Mouse (Mus musculus): ENCODE data around the gene Ces1e. TPM values are rescaled to one million over a fixed set of nuclear protein-coding genes. Genes with fewer than 3 reads are reported as not detected.
"Not testable (repeated sequence)": the region's sequence is repeated elsewhere in the genome, so short reads cannot be mapped to it uniquely, and the experiment has no call there.

The Ces1e gene
- total and polyA plus RNA-seq, 2 experiments from 2014 or later: 0.60 TPM; not detected in 1

GRCm38 (mm10) chr8:93199146-93199545 is 30.3 kb downstream of the Ces1e start:
- peak; percentile 49 for TF ChIP-seq CTCF (IDR thresholded peaks at IDR 0.05; ENCODE audit: low read depth)
- not testable (repeated sequence) for H3K9me3 ChIP-seq (replicated peaks; ENCODE audit: control insufficient read depth, low read length); H3K27me3 ChIP-seq (ENCODE audit: control insufficient read depth, insufficient read depth, low read length); DNase-seq (ENCODE audit: low spot score); H3K36me3 ChIP-seq (replicated peaks; ENCODE audit: control insufficient read depth, insufficient read depth, low read length); H3K4me3 ChIP-seq (ENCODE audit: low read depth, low read length); H3K4me1 ChIP-seq (ENCODE audit: control insufficient read depth, insufficient read depth); H3K9ac ChIP-seq (replicated peaks; ENCODE audit: low read depth, low read length)
- WGBS: 22% methylated on average over 7 of the region's 7 CpGs
- peak; percentile 89 for ATAC-seq (ENCODE audit: insufficient read depth, low read depth)
- Histone ChIP-seq H3K27ac (ENCODE audit: low read depth) (peak overlapping the region; percentile 56), H3K4me2 (ENCODE audit: low read depth, low read length) (0 out of 2 replicates have a peak overlapping the region, but pooled peaks have one; percentile 1)

DNA sequence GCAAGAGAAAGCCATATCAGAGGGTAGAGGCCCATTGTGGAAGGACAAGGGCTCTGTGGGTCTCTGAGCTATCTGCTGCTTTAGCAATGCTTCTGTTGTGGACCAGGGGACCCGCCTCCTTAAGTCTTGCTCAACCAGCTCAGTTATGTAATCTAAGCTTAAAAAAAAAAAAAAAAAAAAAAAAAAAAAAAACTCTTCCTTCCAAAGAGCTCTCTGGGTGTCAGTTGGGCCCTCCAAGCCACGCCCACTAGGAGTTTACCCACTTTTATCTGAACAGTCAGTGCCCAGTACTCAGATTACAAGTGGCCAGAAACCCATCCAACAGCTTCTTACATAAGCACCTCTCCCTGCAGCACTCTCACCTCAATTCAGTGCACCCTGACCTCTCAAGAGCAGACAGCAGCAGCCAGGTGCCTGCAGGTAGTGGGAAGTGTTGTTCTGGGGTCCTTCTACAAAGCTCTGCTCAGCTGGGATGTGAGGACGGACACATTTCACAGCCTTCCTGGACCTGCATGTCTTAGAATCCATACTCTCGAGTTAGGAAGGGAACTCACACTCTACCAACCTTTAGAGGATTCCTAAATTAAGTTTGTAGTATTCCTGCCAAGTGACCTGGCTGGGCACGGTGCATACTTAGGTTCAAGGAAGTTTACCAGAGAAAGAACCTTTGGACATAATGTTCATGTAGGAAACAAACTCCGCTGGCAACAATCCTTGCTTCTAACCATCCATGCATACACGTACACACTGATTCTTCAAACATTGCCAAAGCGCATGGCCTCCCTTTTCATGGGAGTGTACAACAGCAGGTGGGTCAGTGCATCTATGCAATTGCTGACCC is 31.5 kb downstream of the Ces1e start, which contains the start of gene Ces1d:
Ces1d (minus strand) TSS at position 154 of the 841 bp plus-strand sequence.
- Histone ChIP-seq H3K4me3 (ENCODE audit: low read depth, low read length) (no peak within 1 kb of the TSS), H3K27me3 (ENCODE audit: control insufficient read depth, insufficient read depth, low read length) (no peaks in the 10 kb centered on the region), H3K36me3 (replicated peaks; ENCODE audit: control insufficient read depth, insufficient read depth, low read length) (no peaks in the 10 kb centered on the region), H3K4me2 (ENCODE audit: low read depth, low read length) (no peak within 1 kb of the TSS), H3K9ac (replicated peaks; ENCODE audit: low read depth, low read length) (no peak within 1 kb of the TSS), H3K9me3 (replicated peaks; ENCODE audit: control insufficient read depth, low read length) (no peaks in the 10 kb centered on the region), H3K27ac (ENCODE audit: low read depth) (no peak within 1 kb of the TSS), H3K4me1 (ENCODE audit: control insufficient read depth, insufficient read depth) (0 out of 2 replicates have a peak, but pooled peaks cover 3% of the 10 kb centered on the region)
- DNase-seq (ENCODE audit: low spot score): no peak
- 77% methylated on average over 8 of the region's 8 CpGs for WGBS
- TF ChIP-seq EP300 (IDR thresholded peaks at IDR 0.05; ENCODE audit: low read depth) (no peak), CTCF (IDR thresholded peaks at IDR 0.05; ENCODE audit: low read depth) (no peak)
- ATAC-seq (ENCODE audit: insufficient read depth, low read depth): no peak

DNA sequence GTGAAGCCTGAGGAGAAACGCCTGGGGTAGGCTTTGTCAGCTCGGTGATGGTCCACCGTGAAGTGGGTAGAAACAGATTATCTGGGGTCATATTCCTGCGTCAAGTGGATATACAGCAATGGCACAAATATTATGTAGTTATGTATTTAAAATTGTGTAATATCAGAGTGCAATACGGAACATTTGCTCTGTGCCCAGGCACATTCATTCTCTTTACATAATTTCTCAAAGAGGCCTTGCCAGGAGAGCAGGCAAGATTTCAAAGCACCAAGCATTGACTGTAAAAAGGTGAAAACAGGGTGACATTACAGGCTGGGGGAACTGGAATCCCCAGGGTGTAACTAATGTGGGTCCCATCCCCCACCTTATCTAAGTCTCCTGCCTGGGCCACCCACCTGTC is 33.0 kb downstream of the Ces1e start:
- H3K27me3 ChIP-seq (ENCODE audit: control insufficient read depth, insufficient read depth, low read length): no peaks in the 10 kb centered on the region
- H3K9me3 ChIP-seq (replicated peaks; ENCODE audit: control insufficient read depth, low read length): no peaks in the 10 kb centered on the region
- H3K36me3 ChIP-seq (replicated peaks; ENCODE audit: control insufficient read depth, insufficient read depth, low read length): no peaks in the 10 kb centered on the region
- H3K4me3 ChIP-seq (ENCODE audit: low read depth, low read length): no peak overlapping the region
- 84% methylated on average over 5 of the region's 5 CpGs for WGBS
- no peak overlapping the region for H3K9ac ChIP-seq (replicated peaks; ENCODE audit: low read depth, low read length)
- H3K4me2 ChIP-seq (ENCODE audit: low read depth, low read length): no peak overlapping the region
- DNase-seq (ENCODE audit: low spot score) (no peak), ATAC-seq (ENCODE audit: insufficient read depth, low read depth) (no peak)
- TF ChIP-seq CTCF (IDR thresholded peaks at IDR 0.05; ENCODE audit: low read depth) (no peak), EP300 (IDR thresholded peaks at IDR 0.05; ENCODE audit: low read depth) (no peak)
- no peak overlapping the region for H3K27ac ChIP-seq (ENCODE audit: low read depth)
- H3K4me1 ChIP-seq (ENCODE audit: control insufficient read depth, insufficient read depth): 0 out of 2 replicates have a peak, but pooled peaks cover 3% of the 10 kb centered on the region

DNA sequence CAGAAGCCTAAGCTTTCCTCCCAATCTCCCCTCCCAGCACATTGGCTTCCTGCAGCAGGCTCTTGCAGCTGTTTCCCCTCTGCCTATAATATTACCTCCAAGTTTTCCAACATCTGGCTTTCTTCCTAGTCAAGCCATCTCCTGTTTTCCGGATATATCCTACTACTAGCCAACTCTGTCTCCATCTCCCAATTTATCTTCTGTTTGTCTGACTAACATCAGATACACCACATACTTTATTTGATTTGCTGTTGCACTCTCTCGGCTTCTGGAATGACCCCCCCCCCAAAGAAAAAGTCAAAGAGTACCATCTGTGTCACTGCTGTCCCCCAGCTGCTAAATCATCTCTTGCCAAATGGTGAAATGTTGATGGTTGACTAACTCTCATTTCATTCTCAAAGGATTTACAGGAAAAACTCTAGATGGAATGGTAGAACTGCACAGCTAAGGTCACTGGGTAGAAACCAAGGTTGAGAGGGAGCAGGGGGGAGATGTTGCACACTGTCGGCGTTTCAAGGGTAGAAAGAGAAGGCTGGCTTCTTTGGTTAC is 48.8 kb downstream of the Ces1e start:
- ATAC-seq (ENCODE audit: insufficient read depth, low read depth) (0 out of 2 replicates have a peak, but pooled peaks have one; percentile 20), DNase-seq (ENCODE audit: low spot score) (peak; percentile 10)
- WGBS: 59% methylated on average over 4 of the region's 4 CpGs
- no peaks in the 10 kb centered on the region for H3K4me1 ChIP-seq (ENCODE audit: control insufficient read depth, insufficient read depth)
- no peaks in the 10 kb centered on the region for H3K9me3 ChIP-seq (replicated peaks; ENCODE audit: control insufficient read depth, low read length)
- no peaks in the 10 kb centered on the region for H3K27me3 ChIP-seq (ENCODE audit: control insufficient read depth, insufficient read depth, low read length)
- H3K9ac ChIP-seq (replicated peaks; ENCODE audit: low read depth, low read length): no peak overlapping the region
- TF ChIP-seq EP300 (IDR thresholded peaks at IDR 0.05; ENCODE audit: low read depth) (no peak), CTCF (IDR thresholded peaks at IDR 0.05; ENCODE audit: low read depth) (no peak)
- H3K4me3 ChIP-seq (ENCODE audit: low read depth, low read length): no peak overlapping the region
- no peak overlapping the region for H3K27ac ChIP-seq (ENCODE audit: low read depth)
- H3K36me3 ChIP-seq (replicated peaks; ENCODE audit: control insufficient read depth, insufficient read depth, low read length): no peaks in the 10 kb centered on the region
- H3K4me2 ChIP-seq (ENCODE audit: low read depth, low read length): no peak overlapping the region

DNA sequence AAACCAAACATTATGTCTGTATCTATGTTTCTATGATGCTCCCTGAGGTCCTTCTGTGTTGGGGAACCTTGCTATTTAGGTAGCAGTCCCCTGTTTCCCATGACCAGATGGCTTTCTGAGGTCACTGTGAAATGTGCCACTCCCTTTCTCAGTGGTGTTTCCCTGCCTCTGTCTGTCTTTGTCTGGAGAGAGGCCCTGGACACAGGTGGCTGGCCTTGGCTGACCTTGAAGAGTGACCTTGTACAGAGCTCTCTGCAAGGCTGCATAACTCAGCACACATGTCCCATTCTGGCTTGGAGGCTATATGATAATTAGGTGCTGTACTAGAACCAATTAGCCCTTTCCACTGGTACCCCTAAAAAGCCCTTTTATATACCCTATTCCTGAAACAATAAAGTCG is 52.8 kb downstream of the Ces1e start:
- Histone ChIP-seq H3K27me3 (ENCODE audit: control insufficient read depth, insufficient read depth, low read length) (no peaks in the 10 kb centered on the region), H3K27ac (ENCODE audit: low read depth) (no peak overlapping the region), H3K9ac (replicated peaks; ENCODE audit: low read depth, low read length) (no peak overlapping the region), H3K4me3 (ENCODE audit: low read depth, low read length) (no peak overlapping the region), H3K9me3 (replicated peaks; ENCODE audit: control insufficient read depth, low read length) (no peaks in the 10 kb centered on the region), H3K36me3 (replicated peaks; ENCODE audit: control insufficient read depth, insufficient read depth, low read length) (no peaks in the 10 kb centered on the region), H3K4me2 (ENCODE audit: low read depth, low read length) (no peak overlapping the region), H3K4me1 (ENCODE audit: control insufficient read depth, insufficient read depth) (peaks cover 10% of the 10 kb centered on the region)
- 52% methylated on average over 1 of the region's 1 CpGs for WGBS
- no peak for TF ChIP-seq CTCF (IDR thresholded peaks at IDR 0.05; ENCODE audit: low read depth)
- no peak for TF ChIP-seq EP300 (IDR thresholded peaks at IDR 0.05; ENCODE audit: low read depth)
- DNase-seq (ENCODE audit: low spot score) (no peak), ATAC-seq (ENCODE audit: insufficient read depth, low read depth) (no peak)
